Mouse (Mus musculus): ENCODE measurements around the gene Taar7f. TPM values are rescaled to one million over a fixed set of nuclear protein-coding genes. Genes with fewer than 3 reads are reported as not detected.
A peak's percentile ranks its signal among the peaks of the same experiment; 100 is the strongest.
"Not testable (repeated sequence)": the region's sequence is repeated elsewhere in the genome, so short reads cannot be mapped to it uniquely, and the experiment has no call there.

The Taar7f gene
- total RNA-seq (2021): not detected

DNA sequence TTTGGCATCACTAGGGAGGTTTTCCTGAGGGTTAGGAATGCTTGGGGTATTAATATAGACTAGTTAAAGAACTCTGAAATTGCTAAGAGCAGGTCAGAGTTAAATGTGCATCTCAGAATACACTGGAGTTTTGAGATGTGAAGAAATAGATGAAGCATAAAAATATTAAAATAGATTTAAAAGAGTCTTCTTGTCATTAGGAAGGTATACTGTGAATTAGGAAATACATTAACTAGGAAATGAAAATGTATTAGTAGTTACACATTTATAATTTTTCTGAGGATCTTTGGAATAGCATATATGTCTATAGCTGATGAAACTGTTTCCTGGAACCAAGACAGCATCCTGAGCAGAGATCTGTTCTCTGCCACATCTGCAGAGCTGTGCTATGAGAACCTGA lies at the start of gene Taar7f:
Taar7f (plus strand) TSS at position 301 of the 400 bp plus-strand sequence.
- DNase-seq (ENCODE audit: extremely low spot score in 1 of 2, low spot score in 1 of 2): no peak

DNA sequence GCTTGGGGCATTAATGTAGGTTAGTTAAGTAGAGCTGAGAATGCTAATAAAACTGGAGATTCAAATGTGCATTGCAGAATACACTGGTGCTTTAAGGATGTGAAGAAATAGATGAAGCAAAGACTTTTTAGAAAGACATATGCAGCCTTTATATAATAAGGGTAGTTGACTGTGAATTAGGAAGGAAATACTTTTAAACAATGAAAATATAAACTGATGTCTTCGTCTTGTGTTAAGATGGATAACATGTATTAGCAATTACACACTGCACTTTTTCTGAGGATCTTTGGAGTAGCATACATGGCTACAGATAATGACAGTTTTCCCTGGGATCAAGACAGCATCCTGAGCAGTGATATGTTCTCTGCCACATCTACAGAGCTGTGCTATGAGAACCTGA lies 49.7 kb upstream of the Taar7f start, which contains the start of gene Taar7b:
Taar7b (plus strand) TSS at position 301 of the 400 bp plus-strand sequence.
- no peak for DNase-seq (ENCODE audit: extremely low spot score in 1 of 2, low spot score in 1 of 2)

DNA sequence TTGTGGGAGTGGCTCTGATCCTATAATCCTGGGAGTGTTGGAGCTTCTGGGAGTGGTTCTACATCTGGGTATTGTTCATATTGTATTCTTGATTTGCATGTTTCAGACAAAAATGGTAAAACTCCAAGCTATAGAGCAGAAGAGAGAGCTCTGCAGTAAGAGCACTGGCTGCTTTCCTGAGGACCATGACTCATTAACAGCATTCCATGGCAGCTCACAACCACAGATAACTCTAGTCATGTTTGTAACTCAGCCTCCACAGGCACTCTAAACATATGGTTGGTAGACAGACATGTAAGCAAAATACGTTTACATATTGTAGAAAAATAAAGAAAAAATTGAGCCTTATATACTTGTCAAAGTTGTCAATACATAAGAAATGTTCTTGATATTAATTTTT lies 42.9 kb upstream of the Taar7f start:
- no peak for DNase-seq (ENCODE audit: extremely low spot score in 1 of 2, low spot score in 1 of 2)

DNA sequence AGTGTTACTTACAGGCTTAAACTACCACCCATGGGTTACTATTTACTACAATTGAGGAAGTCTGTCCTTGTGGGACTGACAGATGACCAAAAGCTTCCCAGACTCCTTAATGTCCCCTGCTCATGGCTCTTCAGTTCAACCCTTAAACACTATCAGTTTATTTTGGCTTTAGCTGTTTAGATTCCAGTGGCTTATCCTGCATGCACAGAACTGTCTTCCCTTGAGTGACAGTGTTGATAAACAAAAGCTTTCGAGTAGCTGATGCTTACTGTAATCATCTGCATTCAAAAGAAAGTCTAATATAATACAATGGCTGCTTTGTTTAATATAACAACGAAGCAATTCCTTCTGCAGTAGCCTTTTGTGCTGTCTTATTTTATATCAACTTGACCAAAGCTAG lies 42.3 kb upstream of the Taar7f start:
- no peak for DNase-seq (ENCODE audit: extremely low spot score in 1 of 2, low spot score in 1 of 2)

DNA sequence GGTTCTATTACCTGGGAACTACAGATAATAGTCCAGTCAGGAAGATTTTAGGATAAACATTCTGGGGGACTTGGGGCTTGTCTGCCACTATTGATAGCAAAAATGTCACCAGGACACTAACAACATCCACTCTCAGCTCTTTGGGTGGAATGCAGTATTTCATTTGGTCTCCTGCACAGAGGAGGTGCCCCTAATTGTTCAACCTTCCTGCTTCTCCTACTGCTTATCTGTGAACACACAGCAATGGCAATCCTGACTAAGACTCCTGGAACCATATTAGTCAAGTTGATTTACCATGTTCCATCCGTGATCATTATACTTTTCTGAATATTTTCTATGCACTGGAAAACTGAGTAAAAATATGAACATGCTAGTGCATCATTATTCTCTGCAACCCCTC lies 41.2 kb upstream of the Taar7f start:
- DNase-seq (ENCODE audit: extremely low spot score in 1 of 2, low spot score in 1 of 2): no peak

DNA sequence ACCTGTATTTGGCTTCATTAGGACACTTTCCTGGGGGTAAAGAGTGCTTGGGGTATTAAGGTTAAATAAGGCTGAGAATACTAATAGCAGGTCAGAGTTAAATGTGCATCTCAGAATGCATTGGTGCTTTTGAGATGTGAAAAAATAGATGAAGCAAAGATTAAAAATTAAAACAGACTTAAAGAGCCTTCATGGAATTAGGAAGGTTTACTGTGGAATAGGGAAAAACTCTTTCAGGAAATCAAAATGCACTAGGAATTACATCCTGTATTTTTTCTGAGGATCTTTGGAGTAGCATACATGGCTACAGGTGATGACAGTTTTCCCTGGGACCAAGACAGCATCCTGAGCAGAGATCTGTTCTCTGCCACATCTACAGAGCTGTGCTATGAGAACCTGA lies 22.4 kb upstream of the Taar7f start, which contains the start of gene Taar7d:
Taar7d (plus strand) TSS at position 301 of the 400 bp plus-strand sequence.
- DNase-seq (ENCODE audit: extremely low spot score in 1 of 2, low spot score in 1 of 2): no peak

DNA sequence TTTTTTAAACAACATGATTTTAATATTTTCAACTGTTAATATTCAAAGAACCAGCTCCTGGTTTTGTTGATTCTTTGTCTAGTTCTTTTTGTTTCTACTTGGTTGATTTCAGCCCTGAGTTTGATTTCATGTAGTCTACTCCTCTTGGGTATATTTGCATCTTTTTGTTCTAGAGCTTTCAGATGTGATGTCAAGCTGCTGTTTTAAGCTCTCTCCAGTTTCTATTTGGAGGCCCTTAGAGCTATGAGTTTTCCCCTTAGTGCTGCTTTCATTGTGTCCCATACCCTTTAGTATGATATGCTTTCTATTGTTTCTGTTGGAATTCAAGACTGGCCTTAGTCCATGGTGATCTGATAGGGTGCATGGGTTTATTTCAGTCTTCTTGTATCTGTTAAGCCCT lies 18.0 kb upstream of the Taar7f start:
- no peak for DNase-seq (ENCODE audit: extremely low spot score in 1 of 2, low spot score in 1 of 2)

DNA sequence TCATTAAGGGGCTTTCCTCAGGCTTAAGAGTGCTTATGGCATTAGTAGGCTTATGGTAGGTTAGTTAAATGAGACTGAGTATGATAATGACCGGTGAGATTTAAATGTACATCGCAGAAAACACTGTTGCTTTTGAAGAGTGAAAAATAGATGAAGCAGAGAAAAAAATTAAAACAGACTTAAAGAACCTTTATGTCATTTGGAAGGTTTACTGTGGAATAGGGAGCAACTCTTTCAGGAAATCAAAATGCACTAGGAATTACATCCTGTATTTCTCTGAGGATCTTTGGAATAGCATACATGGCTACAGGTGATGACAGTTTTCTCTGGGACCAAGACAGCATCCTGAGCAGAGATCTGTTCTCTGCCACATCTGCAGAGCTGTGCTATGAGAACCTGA lies 12.0 kb upstream of the Taar7f start, which contains the start of gene Taar7e:
Taar7e (plus strand) TSS at position 301 of the 400 bp plus-strand sequence.
- no peak for DNase-seq (ENCODE audit: extremely low spot score in 1 of 2, low spot score in 1 of 2)

DNA sequence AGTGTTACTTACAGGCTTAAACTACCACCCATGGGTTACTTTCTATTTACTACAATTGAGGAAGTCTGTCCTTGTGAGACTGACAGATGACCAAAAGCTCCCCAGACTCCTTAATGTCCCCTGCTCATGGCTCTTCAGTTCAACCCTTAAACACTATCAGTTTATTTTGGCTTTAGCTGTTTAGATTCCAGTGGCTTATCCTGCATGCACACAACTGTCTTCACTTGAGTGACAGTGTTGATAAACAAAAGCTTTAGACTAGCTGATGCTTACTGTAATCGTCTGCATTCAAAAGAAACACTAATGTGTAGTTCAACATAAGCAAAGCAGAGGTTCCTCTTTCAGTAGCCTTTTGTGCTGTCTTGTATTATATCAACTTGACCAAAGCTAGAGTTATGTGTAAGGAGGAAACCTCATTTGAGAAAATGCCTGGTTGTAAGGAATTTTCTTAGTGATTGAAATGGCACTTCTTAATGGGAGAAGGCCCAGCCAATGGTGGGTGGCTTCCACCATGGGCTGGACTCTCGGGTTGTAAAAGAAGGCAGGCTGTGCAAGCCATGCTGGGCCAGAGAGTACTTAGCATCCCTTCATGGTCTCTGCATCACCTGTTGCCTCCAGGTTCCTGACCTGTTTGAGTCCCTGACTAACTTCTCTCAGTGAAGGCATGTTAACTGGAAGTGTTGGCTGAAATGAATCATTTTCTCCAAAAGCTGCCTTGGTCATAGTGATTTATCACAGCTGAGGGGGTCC lies 9.0 kb upstream of the Taar7f start:
- no peak for DNase-seq (ENCODE audit: extremely low spot score in 1 of 2, low spot score in 1 of 2)

DNA sequence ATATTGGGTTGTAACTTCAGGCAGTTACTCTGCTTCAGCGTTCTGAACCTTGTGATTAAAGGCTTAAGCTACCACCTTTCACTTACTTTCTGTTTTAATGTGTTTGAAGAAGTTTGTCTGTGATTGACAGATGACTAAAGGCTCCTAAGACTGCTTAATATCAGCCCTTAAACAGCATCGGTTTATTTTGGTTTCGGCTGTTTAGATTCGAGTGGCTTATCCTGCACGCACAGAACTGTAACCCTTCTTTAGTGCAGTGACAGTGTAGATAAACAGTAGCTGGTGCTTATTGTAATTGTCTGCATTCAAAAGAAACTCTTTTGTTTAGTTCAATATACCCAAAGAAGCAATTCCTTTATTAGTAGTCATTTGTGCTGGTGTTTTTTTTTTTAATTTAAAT lies 2.7 kb downstream of the Taar7f start:
- DNase-seq (ENCODE audit: extremely low spot score in 1 of 2, low spot score in 1 of 2): no peak

DNA sequence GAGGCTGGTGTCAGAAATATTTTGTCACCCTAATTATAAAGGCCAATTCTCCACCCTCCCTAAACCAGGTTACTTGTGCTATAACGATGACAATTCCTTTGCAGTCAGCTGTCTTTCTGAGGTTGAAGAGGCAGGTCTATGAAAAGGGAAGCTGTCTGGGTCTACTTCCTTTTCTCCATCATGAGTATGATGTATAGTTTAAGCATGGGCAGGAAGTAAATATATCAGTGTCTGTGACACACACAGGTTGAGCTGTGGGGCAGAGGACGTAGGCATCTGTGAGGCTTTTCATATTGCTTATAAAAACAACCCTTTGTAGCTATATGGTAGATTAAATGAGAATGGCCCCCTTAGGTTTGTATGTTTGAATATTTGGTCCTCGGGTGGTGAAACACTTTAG lies 9.7 kb downstream of the Taar7f start:
- no peak for DNase-seq (ENCODE audit: extremely low spot score in 1 of 2, low spot score in 1 of 2)

DNA sequence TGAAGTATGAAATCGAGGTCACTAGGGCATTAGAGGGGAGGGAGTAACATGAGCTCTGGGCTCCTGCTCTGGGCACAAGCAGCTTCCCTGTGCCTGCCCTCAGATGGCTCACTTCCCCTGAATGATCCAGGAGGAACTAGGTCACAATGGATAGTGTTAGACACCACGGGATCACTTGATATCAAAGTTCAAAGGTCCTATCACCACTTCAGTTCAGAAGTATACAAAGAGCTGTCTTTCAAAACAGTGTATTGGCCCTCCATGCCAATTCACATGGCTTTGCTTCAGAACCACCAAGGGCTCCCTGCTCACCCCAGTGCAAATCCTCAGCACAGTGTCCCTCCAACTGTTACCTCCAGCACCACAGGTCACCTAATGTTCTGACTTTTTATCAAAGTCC lies 25.4 kb downstream of the Taar7f start:
- DNase-seq (ENCODE audit: extremely low spot score in 1 of 2, low spot score in 1 of 2): not testable (repeated sequence)

DNA sequence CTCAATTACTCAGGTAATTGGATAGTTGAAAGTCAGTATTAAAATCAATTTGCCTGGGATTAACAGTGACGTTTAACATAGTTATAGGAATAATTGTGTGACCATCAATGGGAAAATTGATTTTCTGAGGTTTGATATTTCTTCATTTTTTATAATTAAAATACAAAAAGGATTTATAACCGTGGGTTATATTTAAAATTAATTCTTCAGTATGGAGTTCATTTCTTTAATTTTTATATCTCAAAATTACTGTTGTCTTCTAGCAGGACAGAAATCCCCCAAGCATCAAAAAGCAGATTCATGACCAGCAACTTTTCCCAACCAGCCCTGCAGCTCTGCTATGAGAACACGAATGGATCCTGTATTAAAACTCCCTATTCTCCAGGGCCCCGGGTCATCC lies 26.9 kb downstream of the Taar7f start, which contains the start of gene Taar8a:
Taar8a (plus strand) TSS at position 301 of the 400 bp plus-strand sequence.
- DNase-seq (ENCODE audit: extremely low spot score in 1 of 2, low spot score in 1 of 2): not testable (repeated sequence)

DNA sequence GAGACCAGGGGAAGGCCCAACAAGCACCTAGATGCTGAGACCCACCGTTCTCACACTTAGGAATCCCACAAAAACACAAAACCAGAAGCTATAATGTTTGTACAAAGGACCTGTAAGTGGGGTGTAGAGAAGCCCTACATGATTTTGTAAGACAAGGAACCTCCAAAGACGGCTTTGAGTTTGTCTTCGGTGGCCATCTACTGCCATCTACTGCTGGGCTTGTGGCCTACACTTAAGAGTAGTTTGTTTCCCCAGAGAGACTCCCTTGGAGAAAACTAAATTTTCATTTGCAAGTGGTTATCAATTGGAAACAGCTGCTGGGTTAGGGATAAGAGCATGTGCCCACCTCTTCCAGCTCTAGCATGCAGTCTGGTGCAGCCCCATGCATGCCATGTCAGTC lies 30.9 kb downstream of the Taar7f start:
- peak; percentile 8 to 44 for DNase-seq (ENCODE audit: extremely low spot score in 1 of 2, low spot score in 1 of 2)

DNA sequence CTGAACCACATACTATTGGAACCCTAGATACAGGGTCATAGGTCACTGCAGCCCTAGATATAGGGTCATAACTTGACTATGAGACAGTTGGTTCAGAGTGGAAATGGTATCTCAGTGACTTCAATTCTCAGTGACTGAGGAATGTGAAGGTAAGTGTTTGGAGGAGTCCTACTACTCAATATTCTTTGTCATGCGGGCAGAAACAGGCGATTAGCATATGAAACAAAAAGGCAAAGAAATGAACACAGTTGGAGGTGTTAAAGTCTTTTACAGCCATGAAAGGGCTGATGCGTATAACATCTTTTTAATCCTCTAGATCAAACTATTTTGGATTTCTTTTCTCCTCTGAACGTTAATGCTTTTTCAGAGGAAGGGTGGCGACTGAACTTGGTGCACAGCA lies 36.6 kb downstream of the Taar7f start:
- no peak for DNase-seq (ENCODE audit: extremely low spot score in 1 of 2, low spot score in 1 of 2)

DNA sequence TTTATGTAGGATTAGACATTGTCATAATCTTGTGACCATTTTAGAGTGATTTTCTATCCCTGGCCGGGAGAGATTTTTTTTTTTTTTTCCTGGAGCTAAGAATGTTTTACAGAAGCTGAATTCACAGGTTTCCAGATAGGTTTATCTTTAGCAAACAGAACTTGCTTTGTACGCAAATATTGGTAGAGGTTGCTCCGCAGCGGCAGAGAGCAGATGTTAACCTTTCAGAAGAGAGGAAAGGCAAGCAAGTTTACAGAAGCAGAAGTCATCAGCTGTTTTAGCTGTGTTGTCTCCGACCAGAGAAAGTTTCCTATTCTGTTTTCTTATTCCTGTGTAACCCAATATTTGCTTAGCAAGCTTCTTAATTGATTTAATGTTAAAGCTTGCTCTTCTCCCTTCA lies 37.2 kb downstream of the Taar7f start:
- DNase-seq (ENCODE audit: extremely low spot score in 1 of 2, low spot score in 1 of 2): no peak

DNA sequence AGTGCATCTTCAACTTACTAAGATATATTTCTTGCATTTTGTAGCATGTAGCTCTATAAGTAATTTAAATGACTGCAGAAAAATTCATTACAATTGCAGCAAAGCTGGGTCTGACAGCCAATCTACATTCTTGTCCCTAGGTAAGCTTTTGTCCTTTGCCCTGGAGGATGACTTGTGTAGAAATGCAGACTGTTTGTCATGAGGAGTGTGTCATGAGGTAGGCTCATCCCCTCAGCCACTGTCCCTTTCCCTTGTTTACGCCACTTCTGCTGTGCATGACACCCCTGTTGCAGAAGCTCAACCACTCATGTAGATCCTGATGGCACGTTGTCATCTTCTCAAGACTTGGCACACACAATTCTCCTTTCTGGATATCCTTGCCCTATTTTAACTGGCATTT lies 37.9 kb downstream of the Taar7f start:
- DNase-seq (ENCODE audit: extremely low spot score in 1 of 2, low spot score in 1 of 2): no peak

DNA sequence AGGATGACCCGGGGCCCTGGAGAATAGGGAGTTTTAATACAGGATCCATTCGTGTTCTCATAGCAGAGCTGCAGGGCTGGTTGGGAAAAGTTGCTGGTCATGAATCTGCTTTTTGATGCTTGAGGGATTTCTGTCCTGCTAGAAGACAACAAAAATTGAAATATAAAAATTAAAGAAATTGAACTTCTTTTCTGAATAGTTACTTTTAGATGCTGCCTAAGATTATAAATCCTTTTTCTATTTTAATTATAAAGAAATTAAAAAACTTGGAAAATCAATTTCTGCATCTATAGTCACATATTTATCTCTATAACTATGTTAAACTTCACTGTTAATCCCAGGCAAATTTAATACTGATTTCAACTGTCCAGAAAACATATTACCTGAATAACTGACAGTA lies 42.9 kb downstream of the Taar7f start, which contains the start of gene Taar8b:
Taar8b (minus strand) TSS at position 101 of the 400 bp plus-strand sequence.
- no peak for DNase-seq (ENCODE audit: extremely low spot score in 1 of 2, low spot score in 1 of 2)

DNA sequence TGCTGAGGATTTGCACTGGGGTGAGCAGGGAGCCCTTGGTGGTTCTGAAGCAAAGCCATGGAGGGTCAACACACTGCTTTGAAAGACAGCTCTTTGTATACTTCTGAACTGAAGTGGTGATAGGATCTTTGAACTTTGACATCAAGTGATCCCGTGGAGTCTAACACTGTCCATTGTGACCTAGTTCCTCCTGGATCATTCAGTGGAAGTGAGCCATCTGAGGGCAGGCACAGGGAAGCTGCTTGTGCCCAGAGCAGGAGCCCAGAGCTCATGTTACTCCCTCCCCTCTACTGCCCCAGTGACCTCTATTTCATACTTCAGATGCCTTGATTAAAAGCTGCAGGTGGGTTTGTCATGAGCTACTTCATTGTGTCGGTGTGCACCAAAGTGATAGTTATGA lies 47.7 kb downstream of the Taar7f start:
- not testable (repeated sequence) for DNase-seq (ENCODE audit: extremely low spot score in 1 of 2, low spot score in 1 of 2)

Measured in layer of hippocampus, postnatal 25 days (tissue).